Mouse (Mus musculus): ENCODE measurements around the gene Mob3c.

- TF ChIP-seq CTCF (IDR thresholded peaks at IDR 0.05; ENCODE audit: low read depth) (no peak), EP300 (IDR thresholded peaks at IDR 0.05; ENCODE audit: low read depth) (peak; percentile 17; the same call in 1 of the 2 replicates)
These were observed 20.2 kb downstream of the Mob3c start for GRCm38 (mm10) chr4:115848083-115848482.
